ENCODE assay signal across 26 mouse cellular contexts in the genomic region with DNA sequence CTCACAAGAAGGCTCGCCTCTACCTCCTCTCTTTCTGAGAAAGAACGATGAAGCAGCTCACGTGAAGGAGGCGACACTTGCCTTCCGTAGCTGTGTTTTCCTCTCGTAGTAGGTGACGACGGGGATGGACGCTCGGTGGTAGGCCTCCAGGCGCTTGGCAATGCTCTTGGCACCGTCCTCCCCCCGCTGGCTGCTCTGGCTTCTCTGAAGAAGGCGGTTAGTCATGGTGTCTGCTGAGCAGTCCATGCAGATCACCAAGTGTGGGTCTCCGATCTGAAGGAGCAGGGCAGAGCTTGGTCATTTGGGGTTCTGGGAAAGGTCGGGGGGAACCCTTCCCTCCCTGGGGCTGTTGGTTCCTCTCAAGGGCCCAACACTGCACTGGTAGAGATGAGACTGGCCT.
"Had no signal": no experiment of that assay in that cellular context is flagged by ENCODE, and none has a peak within 500 bp of the region (broad histone marks: within the 10 kb centered on the region; RNA-seq: fewer than 3 reads in every experiment).

No protein-coding gene starts in this region.

- ATAC-seq: hindbrain, embryonic 16.5 days; inflammation-experienced regulatory T-cells, adult 6 months; intestine, embryonic 15.5 days; intestine, postnatal 0 days; liver, embryonic 12.5 days had no signal

- H3K4me2 ChIP-seq: heart, embryonic 12.5 days; hindbrain, embryonic 12.5 days; hindbrain, embryonic 14.5 days; intestine, embryonic 15.5 days; limb, embryonic 13.5 days; limb, embryonic 15.5 days; liver, embryonic 12.5 days had no signal

- H3K36me3 ChIP-seq: heart, embryonic 12.5 days; hindbrain, embryonic 10.5 days; hindbrain, embryonic 12.5 days; intestine, embryonic 15.5 days; limb, embryonic 13.5 days; limb, embryonic 15.5 days; liver, embryonic 12.5 days had no signal

- H3K27me3 ChIP-seq: heart, embryonic 12.5 days; hindbrain, embryonic 12.5 days; intestine, embryonic 15.5 days; limb, embryonic 13.5 days; limb, embryonic 15.5 days; liver, embryonic 12.5 days had no signal

- DNase-seq: gastrocnemius, adult 2 months; gastrocnemius, postnatal 10 days; gastrocnemius, postnatal 25 days; heart, adult 18-20 months; heart, postnatal 10 days; heart, postnatal 4 days; kidney, adult 18-20 months; kidney, adult 8-10 months; kidney, postnatal 10 days; kidney, postnatal 25 days; layer of hippocampus, adult 9-11 months; layer of hippocampus, postnatal 36 days had no signal

- H3K9ac ChIP-seq: heart, embryonic 12.5 days; hindbrain, embryonic 12.5 days; hindbrain, embryonic 14.5 days; intestine, embryonic 15.5 days; limb, embryonic 13.5 days; limb, embryonic 15.5 days; liver, embryonic 12.5 days; liver, embryonic 14.5 days had no signal

- H3K27ac ChIP-seq: gastrocnemius, adult 2 months; hindbrain, embryonic 10.5 days; hindbrain, embryonic 12.5 days; hindbrain, embryonic 14.5 days; intestine, embryonic 15.5 days; layer of hippocampus, adult 2 months; left cerebral cortex, adult 2 months; limb, embryonic 13.5 days; limb, embryonic 15.5 days; liver, embryonic 12.5 days; liver, embryonic 14.5 days had no signal

- H3K9me3 ChIP-seq: heart, embryonic 12.5 days; hindbrain, embryonic 10.5 days; hindbrain, embryonic 12.5 days; intestine, embryonic 15.5 days; limb, embryonic 13.5 days; limb, embryonic 15.5 days; liver, embryonic 12.5 days had no signal

- H3K4me3 ChIP-seq: gastrocnemius, adult 2 months; heart, embryonic 12.5 days; hindbrain, embryonic 10.5 days; hindbrain, embryonic 12.5 days; intestine, embryonic 15.5 days; layer of hippocampus, adult 2 months; left cerebral cortex, adult 2 months; limb, embryonic 13.5 days; limb, embryonic 15.5 days; liver, embryonic 12.5 days had no signal
